Mouse (Mus musculus): ENCODE measurements around the gene Tmem106c. TPM values are rescaled to one million over a fixed set of nuclear protein-coding genes. Genes with fewer than 3 reads are reported as not detected.
A peak's percentile ranks its signal among the peaks of the same experiment; 100 is the strongest.

The Tmem106c gene
- total RNA-seq (2021) = 10 to 100 TPM; 32.8 to 34.1 TPM
- long read RNA-seq, experiment 1, transcript Tmem106c-202 (8 exons, 1,455 nt) = minor isoform, 8 of 26 reads
- long read RNA-seq, experiment 1, transcript Tmem106c-201 (8 exons, 1,623 nt) = major isoform, 11 of 26 reads
- long read RNA-seq, experiment 1, partial matches to known transcripts = 3 of 26 reads
- long read RNA-seq, experiment 1, other reads (novel, unspliced or antisense) = 4 of 26 reads
- long read RNA-seq, experiment 2, transcript Tmem106c-202 (8 exons, 1,455 nt) = major isoform, 18 of 40 reads
- long read RNA-seq, experiment 2, transcript Tmem106c-201 (8 exons, 1,623 nt) = minor isoform, 11 of 40 reads
- long read RNA-seq, experiment 2, partial matches to known transcripts = 4 of 40 reads
- long read RNA-seq, experiment 2, other reads (novel, unspliced or antisense) = 7 of 40 reads

DNA sequence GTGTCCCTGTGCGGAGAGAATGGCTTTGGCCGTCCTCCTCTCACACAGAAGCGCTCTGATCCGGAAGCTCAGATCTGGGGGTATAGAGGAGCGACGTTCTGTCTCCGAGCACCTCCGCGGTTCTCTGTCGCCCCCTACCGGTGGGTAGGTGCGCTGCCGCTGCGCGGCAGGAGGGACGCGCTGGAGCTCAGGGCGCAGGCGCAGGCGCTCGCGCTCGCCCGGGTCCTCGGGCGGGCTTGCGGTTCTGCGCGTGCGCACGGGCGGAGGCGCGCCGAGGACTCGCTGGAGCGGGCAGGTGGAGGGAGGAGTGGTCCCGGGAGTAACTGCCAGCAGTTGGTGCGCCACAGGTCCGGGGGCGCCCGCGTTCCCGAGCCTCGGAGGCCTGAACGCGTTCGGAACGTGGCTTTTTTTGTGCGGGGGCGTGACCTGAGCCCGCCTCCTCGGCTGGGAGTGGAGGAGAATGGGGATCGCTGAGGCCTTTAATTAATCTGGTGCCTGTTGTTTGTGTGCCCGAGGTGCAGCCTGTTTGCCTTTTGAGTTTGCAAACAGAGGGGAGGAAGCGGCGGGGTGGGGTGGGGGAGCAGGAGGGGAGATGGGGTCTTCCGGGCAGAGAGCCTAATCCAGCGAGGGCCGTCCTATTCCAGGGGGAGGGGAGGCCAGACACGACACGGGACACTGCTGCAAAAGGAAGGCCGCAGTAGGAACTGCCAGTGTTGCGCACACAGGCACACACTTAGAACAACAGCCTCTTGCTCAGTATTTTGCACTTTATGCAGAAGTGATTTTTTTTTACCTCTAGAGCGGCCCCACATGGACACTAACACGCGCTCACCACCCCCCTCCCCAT is at the start of gene Tmem106c:
Tmem106c (plus strand) TSS at position 212 of the 847 bp plus-strand sequence.
- peak; percentile 87 for TF ChIP-seq CTCF (conservative IDR thresholded peaks at IDR 0.05)
- Histone ChIP-seq H3K27ac (peak within 1 kb of the TSS; percentile 96), H3K4me3 (peak within 1 kb of the TSS; percentile 88)
- DNase-seq (ENCODE audit: low spot score in 2 of 2) = peak; percentile 88 to 95

DNA sequence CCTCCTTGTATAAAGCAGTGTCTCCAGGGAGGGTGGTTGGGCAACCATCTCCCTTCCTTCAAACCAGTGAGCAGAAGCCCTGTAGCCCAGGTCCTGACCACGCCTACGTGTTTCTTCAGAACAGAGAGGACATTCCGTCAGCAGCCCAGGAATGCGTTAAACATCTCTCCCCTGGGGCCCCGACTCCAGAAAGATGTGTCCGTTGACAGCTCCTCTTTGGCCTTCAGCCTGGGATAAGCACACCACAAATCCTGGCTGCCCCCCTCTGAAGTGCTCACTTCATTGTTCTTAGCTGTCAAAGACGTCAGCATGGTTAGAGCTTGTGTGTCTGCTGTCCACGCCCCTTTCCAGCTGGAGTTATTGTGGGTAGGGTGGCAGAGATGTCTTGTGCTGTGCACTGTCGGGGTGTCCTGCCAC is 49.7 kb upstream of the Tmem106c start:
- Histone ChIP-seq H3K4me3 (no peak overlapping the region), H3K27ac (no peak overlapping the region)
- TF ChIP-seq CTCF (conservative IDR thresholded peaks at IDR 0.05) = no peak
- DNase-seq (ENCODE audit: low spot score in 2 of 2) = no peak

DNA sequence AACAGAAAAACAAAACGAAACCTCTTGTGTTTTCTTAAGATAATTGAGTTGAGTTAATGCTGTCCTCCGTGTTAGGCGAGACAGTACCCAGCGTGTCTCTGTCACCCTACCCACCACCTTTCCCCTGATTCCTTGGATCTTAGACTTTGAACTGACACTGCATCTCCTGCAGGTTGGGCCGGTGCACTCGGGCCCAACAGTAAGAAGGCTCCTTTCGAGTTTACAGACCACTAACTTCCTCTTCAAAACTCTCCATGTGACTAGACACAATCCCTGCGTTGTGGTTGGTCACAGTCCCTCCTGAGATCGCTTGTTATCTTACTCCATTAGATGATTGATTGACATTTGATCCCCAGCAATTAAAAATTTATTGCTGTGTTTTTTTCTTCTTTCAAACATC is 46.0 kb upstream of the Tmem106c start:
- H3K27ac ChIP-seq = no peak overlapping the region
- H3K4me3 ChIP-seq = no peak overlapping the region
- DNase-seq (ENCODE audit: low spot score in 2 of 2) = no peak
- no peak for TF ChIP-seq CTCF (conservative IDR thresholded peaks at IDR 0.05)

DNA sequence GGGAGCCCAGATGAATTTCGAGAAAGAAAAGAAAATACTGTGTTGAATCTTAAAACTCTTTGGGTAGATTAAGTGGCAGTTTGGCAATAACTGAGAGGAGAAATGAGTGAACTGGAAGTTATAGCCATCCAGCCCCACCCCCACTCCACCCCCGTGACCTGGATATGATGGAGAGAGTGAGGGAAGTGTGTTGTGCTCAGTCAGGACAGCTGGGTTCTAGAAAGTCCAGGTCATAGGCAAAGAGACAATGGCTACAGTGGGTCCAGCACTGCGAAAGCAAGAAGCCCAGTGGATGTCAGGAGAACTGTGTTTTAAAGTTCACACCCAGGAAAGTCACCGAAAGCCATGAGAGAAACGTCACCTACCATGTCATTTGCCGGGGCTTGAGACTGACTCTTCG is 44.8 kb upstream of the Tmem106c start:
- no peak overlapping the region for H3K27ac ChIP-seq
- H3K4me3 ChIP-seq = no peak overlapping the region
- DNase-seq (ENCODE audit: low spot score in 2 of 2) = no peak
- no peak for TF ChIP-seq CTCF (conservative IDR thresholded peaks at IDR 0.05)

DNA sequence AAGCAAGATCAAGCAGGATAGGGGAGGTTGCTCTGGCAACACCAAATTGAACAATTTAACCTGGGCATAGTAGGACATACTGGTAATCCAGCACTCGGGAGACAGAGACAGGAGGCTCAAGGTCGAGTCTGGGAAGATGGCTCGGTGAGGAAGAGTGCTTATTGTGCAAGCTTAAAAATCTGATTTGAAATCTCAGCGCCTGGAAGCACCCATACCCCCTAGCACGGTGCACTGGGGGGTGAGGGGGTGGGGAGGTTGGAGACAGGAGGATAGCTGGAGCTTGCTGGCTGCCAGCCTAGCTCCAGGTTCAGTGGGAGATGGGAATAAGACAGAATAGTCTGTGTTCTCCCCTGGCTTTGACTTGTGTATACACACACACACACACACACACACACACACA is 43.7 kb upstream of the Tmem106c start:
- H3K4me3 ChIP-seq = no peak overlapping the region
- H3K27ac ChIP-seq = no peak overlapping the region
- no peak for DNase-seq (ENCODE audit: low spot score in 2 of 2)
- no peak for TF ChIP-seq CTCF (conservative IDR thresholded peaks at IDR 0.05)

DNA sequence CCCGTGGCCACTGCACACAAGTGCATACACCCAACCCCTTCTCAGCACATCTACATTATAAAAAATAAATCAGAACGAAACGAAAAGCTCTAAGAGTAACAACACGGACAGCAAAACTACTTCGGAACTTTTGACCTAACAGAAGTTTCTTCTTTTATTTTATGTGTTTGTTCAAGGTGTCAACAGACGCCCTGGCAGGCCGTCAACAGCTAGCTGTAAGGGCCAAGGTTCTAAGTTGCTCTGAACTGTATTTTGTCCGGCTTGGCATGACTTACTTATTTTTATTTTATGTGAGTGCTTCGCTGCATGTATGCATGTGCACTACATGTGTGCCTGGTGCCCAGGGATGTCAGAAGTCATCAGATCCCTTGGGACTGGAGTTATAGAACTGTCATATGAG is 42.2 kb upstream of the Tmem106c start:
- DNase-seq (ENCODE audit: low spot score in 2 of 2) = no peak
- TF ChIP-seq CTCF (conservative IDR thresholded peaks at IDR 0.05) = no peak
- H3K4me3 ChIP-seq = no peak overlapping the region
- no peak overlapping the region for H3K27ac ChIP-seq

DNA sequence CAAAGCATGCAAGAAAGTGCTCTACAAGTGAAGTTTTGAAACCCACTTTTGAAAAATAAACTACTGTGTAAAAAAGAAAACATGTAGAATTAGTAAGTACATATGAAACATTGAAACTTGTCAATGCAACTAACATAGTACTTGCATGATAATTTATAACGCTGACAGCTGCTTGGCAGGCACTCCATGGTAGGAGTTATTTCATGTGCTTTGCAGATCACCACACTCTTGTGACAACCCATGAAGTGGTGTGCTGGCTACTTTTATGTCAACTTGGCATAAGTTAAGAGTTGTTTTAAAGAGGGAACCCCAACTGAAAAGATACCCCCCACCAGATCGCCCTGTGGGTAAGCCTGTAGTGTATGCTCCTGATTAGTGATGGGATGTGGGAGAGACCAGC is 41.6 kb upstream of the Tmem106c start:
- TF ChIP-seq CTCF (conservative IDR thresholded peaks at IDR 0.05) = no peak
- DNase-seq (ENCODE audit: low spot score in 2 of 2) = no peak
- H3K4me3 ChIP-seq = no peak overlapping the region
- no peak overlapping the region for H3K27ac ChIP-seq

DNA sequence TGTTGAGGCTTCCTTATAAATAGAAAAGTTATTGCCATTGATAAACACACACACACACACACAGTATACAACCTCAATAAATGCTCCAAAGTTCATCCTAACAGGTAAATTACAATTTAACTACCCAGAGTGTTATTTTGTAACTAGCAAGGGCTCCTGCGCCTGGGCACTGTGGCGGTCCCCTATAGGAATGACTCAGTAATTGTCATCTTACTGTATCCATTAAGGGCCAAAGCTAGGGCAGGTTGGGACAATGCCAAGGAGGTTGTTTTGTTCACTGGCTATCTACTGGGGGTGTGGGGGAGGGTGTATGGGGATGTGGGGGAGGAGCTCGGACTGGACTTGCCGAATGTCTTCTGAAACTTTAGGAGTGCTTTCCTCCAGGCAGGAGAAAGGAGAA is 37.0 kb upstream of the Tmem106c start:
- Histone ChIP-seq H3K4me3 (no peak overlapping the region), H3K27ac (no peak overlapping the region)
- TF ChIP-seq CTCF (conservative IDR thresholded peaks at IDR 0.05) = no peak
- no peak for DNase-seq (ENCODE audit: low spot score in 2 of 2)

DNA sequence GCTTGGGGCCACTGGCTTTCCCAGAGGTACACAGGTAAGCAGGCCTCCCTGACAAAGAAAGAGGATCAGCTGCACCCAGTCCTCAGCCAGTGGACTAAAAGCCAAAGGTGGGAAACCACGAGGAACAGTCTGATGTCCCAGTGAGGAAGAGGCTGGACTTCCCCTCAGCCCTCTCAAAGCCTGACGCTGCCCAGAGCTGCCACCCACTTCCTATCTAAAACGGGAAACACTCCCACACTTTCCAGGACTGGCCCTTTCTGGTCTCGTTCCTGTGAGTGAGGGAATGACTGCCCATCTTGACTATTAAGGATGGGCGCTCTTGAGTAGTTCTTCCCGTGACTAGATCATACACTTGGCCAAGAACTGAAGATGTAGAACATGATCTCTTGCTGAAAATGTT is 36.2 kb upstream of the Tmem106c start:
- Histone ChIP-seq H3K27ac (no peak overlapping the region), H3K4me3 (no peak overlapping the region)
- DNase-seq (ENCODE audit: low spot score in 2 of 2) = no peak
- no peak for TF ChIP-seq CTCF (conservative IDR thresholded peaks at IDR 0.05)

DNA sequence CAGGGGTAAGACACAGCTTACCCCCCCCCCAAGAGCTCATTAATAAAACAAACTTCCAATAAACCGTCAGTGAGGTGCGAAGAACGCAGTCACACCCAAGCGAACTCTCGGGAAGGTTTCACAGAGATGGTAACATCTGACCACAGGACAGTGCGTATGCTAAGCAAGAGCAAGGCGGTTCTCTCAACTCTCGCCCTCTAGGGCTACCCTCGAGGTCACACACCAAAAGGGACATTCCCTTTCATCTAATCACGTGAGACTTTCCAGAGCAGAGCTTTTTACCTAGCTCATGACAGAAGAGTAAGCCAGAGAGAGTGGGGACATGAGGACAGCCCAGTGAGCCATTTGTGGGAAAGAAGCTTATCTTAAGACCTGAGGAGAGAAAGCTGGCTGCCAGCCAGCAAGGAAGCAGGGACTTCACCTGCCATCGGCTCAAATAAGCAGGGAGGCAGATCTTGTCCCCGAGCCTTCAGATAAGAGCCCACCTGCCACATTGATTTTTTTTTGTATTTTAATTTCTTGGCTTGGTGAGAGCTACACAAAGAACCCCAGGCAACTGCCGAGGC is 34.7 kb upstream of the Tmem106c start:
- Histone ChIP-seq H3K27ac (no peak overlapping the region), H3K4me3 (no peak overlapping the region)
- DNase-seq (ENCODE audit: low spot score in 2 of 2) = no peak
- TF ChIP-seq CTCF (conservative IDR thresholded peaks at IDR 0.05) = no peak

DNA sequence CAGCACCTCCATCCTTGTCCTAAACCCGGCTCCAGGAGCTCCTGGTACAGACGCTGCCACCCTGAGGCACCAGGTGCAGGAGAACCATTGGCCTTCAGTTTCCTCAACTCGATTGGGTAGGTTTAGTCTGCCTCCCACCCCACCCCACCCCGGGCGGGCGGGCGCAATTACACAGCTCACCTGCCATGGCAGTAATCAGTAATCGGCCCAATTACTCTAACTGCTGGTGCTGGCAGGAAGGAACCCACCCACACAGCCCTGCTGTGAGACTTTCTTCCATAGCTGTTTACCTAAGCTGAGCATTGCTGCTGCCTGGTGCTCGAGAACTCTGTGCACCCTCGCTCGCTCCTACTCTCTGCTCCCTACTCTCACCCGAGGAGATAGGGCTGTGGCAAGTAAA is 31.6 kb upstream of the Tmem106c start:
- H3K27ac ChIP-seq = no peak overlapping the region
- no peak for TF ChIP-seq CTCF (conservative IDR thresholded peaks at IDR 0.05)
- DNase-seq (ENCODE audit: low spot score in 2 of 2) = no peak
- H3K4me3 ChIP-seq = no peak overlapping the region

DNA sequence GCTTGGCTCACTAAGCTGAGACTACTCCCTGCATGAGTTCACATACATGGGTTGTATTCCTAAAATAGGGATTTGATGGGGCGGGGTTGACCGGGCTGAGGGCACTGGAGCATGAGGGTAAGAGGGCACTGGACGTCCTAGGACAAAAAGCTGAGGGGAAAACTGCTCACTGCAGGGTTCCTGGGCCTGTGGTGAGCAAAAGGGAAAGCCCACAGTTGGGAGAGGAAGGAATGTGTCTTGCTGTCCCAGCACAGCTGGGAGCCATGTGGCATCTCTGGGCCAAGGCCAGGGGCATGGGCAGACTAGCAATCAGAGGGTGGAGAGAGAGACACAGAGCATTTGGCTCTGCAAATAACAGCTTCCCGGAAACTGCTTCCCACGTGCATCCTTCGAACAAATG is 25.4 kb upstream of the Tmem106c start:
- Histone ChIP-seq H3K27ac (no peak overlapping the region), H3K4me3 (no peak overlapping the region)
- no peak for TF ChIP-seq CTCF (conservative IDR thresholded peaks at IDR 0.05)
- DNase-seq (ENCODE audit: low spot score in 2 of 2) = no peak

DNA sequence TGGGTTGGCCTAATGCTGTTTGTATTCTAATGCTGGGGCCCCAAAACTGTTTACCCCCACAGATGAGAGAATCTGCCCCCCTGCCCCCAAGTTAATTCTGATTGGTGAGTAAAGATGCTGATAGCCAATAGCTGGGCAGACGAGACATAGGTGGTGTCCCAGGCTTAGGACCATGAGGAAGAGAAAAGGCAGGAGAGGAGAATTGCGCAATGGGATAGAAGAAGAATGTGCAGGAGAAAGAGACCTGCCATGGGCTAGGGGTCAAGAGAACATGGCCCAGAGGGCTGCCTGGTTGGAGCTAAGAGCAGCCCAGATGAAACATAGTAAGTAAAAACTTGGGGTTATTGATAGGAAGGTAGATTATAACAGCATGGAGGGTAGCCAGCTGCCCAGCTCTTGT is 23.9 kb upstream of the Tmem106c start:
- no peak for TF ChIP-seq CTCF (conservative IDR thresholded peaks at IDR 0.05)
- DNase-seq (ENCODE audit: low spot score in 2 of 2) = no peak
- Histone ChIP-seq H3K27ac (no peak overlapping the region), H3K4me3 (no peak overlapping the region)
